Mouse (Mus musculus) liver, embryonic 16.5 days (tissue): ENCODE measurements around the gene Jmjd8. TPM values are rescaled to one million over a fixed set of nuclear protein-coding genes. Genes with fewer than 3 reads are reported as not detected.

Experiments used
- ATAC-seq: fragments of 200-750 bp; cut with Nextera tagmentation; 2 replicates; pipeline ENCODE4 v1.8.0; 2017; ENCODE audit warnings: low read depth, mild to moderate bottlenecking, moderate number of reproducible peaks, moderate library complexity
- H3K27ac ChIP-seq: fragments of 300-500 bp; sonication (generic); 2 replicates; pipeline ENCODE4 v1.5.1; 2014; ENCODE audit warnings: mild to moderate bottlenecking, low read length
- H3K27me3 ChIP-seq: fragments of 300-500 bp; sonication (generic); 2 replicates; pipeline ENCODE4 v1.6.1; 2014; ENCODE audit warnings: low read depth, low read length, mixed read lengths; ENCODE audit not compliant: control insufficient read depth, insufficient read depth
- H3K36me3 ChIP-seq: fragments of 300-500 bp; sonication (generic); 2 replicates; pipeline ENCODE4 v1.6.1; 2014; ENCODE audit warnings: mild to moderate bottlenecking; ENCODE audit not compliant: control insufficient read depth, insufficient read depth
- H3K4me1 ChIP-seq: fragments of 300-500 bp; sonication (generic); 2 replicates; pipeline ENCODE4 v1.6.1; 2014; ENCODE audit warnings: low read depth, low read length, mixed read lengths; ENCODE audit not compliant: control insufficient read depth
- H3K4me2 ChIP-seq: fragments of 300-500 bp; sonication (generic); 2 replicates; pipeline ENCODE4 v1.6.1; 2014; ENCODE audit warnings: low read depth, low read length, mixed read lengths
- H3K4me3 ChIP-seq: fragments of 300-500 bp; sonication (generic); 2 replicates; pipeline ENCODE4 v1.5.1; 2014; ENCODE audit warnings: low read depth, mild to moderate bottlenecking, low read length
- H3K9ac ChIP-seq: fragments of 300-500 bp; sonication (generic); 2 replicates; pipeline ENCODE4 v1.6.1; 2014; ENCODE audit warnings: low read depth, low read length
- H3K9me3 ChIP-seq: fragments of 300-500 bp; sonication (generic); replicated peaks from 2 replicates; pipeline ENCODE4 v1.6.1; 2016; ENCODE audit warnings: low read length; ENCODE audit not compliant: control insufficient read depth
- WGBS: fragments of 180-500 bp; shearing (Covaris S2); extraction: QIAGEN DNeasy Blood & Tissue Kit; methylation state at CpG from one replicate; pipeline ENCODE4 v1.1.7; 2014; ENCODE audit not compliant: insufficient replicate concordance; 5-methylcytosine and 5-hydroxymethylcytosine counted together
- polyA plus RNA-seq: library from polyadenylated mRNA; unstranded; fragments of >200 nt; fragmentation: Nextera tagmentation; extraction: Ambion mirVana; gene quantifications from 2 replicates; pipeline ENCODE4 v1.2.1, GENCODE M21; 2015

Gene Jmjd8
- polyA plus RNA-seq, 1 experiment from 2014 or later = 23.5 TPM

- H3K9me3 ChIP-seq = no peaks in the 10 kb centered on the region
- ATAC-seq = no peak
- peaks cover 37% of the 10 kb centered on the region for H3K36me3 ChIP-seq
- no peak overlapping the region for H3K4me3 ChIP-seq
- H3K27ac ChIP-seq = no peak overlapping the region
- 88% methylated on average over 6 of the region's 6 CpGs for WGBS
- no peak overlapping the region for H3K9ac ChIP-seq
- H3K27me3 ChIP-seq = no peaks in the 10 kb centered on the region
- H3K4me1 ChIP-seq = peaks cover 40% of the 10 kb centered on the region
- H3K4me2 ChIP-seq = no peak overlapping the region
These were observed 11.9 kb downstream of the Jmjd8 start for GRCm38 (mm10) chr17:25840519-25840918.

GRCm38 (mm10) chr17:25841117-25841880 is 12.6 kb downstream of the Jmjd8 start, which contains the start of gene Gm20683:
Gm20683 (minus strand) TSS chr17:25841763.
- Histone ChIP-seq H3K27me3 (no peaks in the 10 kb centered on the region), H3K4me1 (peaks cover 36% of the 10 kb centered on the region), H3K9ac (no peak within 1 kb of the TSS), H3K27ac (no peak within 1 kb of the TSS), H3K36me3 (peaks cover 37% of the 10 kb centered on the region), H3K9me3 (no peaks in the 10 kb centered on the region), H3K4me3 (no peak within 1 kb of the TSS), H3K4me2 (no peak within 1 kb of the TSS)
- ATAC-seq = no peak
- WGBS = 90% methylated on average over 22 of the region's 22 CpGs

DNA sequence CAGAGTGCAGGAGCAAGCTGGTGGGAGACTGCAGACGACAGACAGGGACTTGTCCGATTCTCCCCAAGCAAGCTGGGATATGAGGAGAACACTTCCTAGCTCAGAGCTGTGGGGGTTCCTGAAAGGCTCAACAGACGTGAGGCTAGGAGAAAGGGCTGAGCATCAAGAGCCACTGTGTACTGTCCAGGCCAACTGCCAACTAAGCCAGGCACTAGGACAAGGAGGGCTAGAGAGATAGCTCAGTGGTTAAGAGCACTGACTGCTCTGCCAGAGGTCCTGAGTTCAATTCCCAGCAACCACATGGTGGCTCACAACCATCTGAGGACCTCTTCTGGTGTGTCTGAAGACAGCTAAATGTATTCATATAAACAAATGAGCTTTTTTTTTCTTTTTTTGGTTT is 13.8 kb downstream of the Jmjd8 start:
- no peak overlapping the region for H3K4me3 ChIP-seq
- H3K27me3 ChIP-seq = no peaks in the 10 kb centered on the region
- peaks cover 37% of the 10 kb centered on the region for H3K36me3 ChIP-seq
- no peak overlapping the region for H3K4me2 ChIP-seq
- no peak overlapping the region for H3K27ac ChIP-seq
- 75% methylated on average over 3 of the region's 3 CpGs for WGBS
- H3K9me3 ChIP-seq = no peaks in the 10 kb centered on the region
- peaks cover 24% of the 10 kb centered on the region for H3K4me1 ChIP-seq
- no peak for ATAC-seq
- H3K9ac ChIP-seq = no peak overlapping the region

- 86% methylated on average over 4 of the region's 4 CpGs for WGBS
- no peak for ATAC-seq
- peaks cover 23% of the 10 kb centered on the region for H3K4me1 ChIP-seq
These were observed 14.5 kb downstream of the Jmjd8 start for GRCm38 (mm10) chr17:25843122-25843521.

DNA sequence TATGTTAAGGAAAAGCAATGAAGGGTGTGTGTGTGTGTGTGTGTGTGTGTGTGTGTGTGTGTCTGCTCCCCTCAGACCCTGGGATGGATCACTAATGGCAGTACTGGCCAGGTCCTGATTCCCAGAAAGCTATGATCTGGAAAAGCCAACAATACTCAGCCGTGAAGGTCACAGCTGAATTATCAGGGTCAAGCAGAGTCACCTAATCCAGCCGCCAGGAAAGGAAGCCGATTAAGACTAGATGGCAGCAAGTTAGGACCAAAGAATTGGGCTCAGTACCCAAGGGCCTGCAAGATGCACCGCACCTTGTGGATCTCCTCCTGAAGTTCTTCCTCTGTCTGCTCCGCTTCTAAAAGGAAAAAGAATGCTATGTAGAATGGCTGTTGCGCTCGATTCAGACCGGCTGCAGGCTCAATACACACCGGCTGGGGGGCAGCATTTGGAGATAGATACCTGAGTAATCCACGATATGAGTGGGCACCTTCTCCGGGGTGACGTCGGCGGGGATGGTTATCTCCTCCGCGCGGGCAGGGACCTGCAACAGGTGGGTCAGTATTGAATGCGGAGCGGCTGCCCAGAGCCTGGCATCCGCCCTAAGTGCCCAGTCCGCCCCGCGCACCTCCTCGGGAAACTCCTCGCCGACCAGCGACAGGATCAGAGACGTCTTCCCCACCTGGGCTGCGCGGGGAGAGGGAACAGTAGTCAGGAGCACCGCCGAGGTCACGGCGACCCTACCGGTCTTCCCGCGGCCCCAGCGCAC is 15.1 kb downstream of the Jmjd8 start:
- H3K27ac ChIP-seq = peak overlapping the region; percentile 84
- H3K4me2 ChIP-seq = peak overlapping the region; percentile 87
- H3K27me3 ChIP-seq = no peaks in the 10 kb centered on the region
- H3K9ac ChIP-seq = peak overlapping the region; percentile 87
- 2% methylated on average over 36 of the region's 38 CpGs for WGBS
- peaks cover 23% of the 10 kb centered on the region for H3K4me1 ChIP-seq
- peak overlapping the region; percentile 87 for H3K4me3 ChIP-seq
- no peaks in the 10 kb centered on the region for H3K9me3 ChIP-seq
- ATAC-seq = peak; percentile 42
- H3K36me3 ChIP-seq = peaks cover 35% of the 10 kb centered on the region

More at GRCm38 (mm10) chr17:25843122-25843521, 14.5 kb downstream of the Jmjd8 start:
- Histone ChIP-seq H3K9me3 (no peaks in the 10 kb centered on the region), H3K27ac (peak overlapping the region; percentile 19), H3K27me3 (no peaks in the 10 kb centered on the region), H3K4me2 (peak overlapping the region; percentile 87), H3K4me3 (peak overlapping the region; percentile 87), H3K36me3 (peaks cover 35% of the 10 kb centered on the region), H3K9ac (peak overlapping the region; percentile 87)

DNA sequence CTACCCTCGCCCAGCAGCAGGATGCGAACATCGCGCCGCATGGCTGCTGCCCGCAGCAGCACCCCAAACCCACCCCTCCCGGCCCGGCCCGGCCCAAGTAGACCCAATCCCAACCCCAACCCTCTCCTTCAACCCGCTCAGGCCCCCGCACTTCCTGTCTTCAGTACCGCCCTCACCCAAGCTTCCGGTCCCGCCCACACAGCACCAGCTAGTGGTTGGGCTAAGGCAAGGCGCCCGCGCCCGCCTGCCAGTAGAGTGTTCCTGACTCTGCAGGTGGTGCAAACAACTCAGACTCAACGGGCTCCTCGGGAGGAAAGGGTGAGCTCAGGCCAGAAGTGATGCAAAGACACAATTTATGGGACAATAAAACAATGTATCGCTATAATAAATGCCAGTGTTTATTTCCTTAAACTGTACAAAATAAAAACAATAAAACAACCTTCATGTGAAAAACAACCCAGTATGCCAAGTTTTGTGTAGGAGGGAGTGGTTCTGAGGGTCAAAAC is 15.8 kb downstream of the Jmjd8 start, which contains the start of gene Rhot2:
Gene Rhot2 (minus strand): TSS at position 456 of the 506 bp plus-strand sequence.
- Histone ChIP-seq H3K9ac (peak within 1 kb of the TSS; percentile 87), H3K27ac (peak within 1 kb of the TSS; percentile 84), H3K9me3 (no peaks in the 10 kb centered on the region), H3K4me2 (peak within 1 kb of the TSS; percentile 87), H3K4me3 (peak within 1 kb of the TSS; percentile 87), H3K36me3 (peaks cover 30% of the 10 kb centered on the region), H3K4me1 (peaks cover 21% of the 10 kb centered on the region), H3K27me3 (no peaks in the 10 kb centered on the region)
- peak; percentile 94 for ATAC-seq
- WGBS = under 1% methylated on average over 21 of the region's 21 CpGs

- Histone ChIP-seq H3K27ac (no peak overlapping the region; the same call in 1 of the 2 replicates), H3K27me3 (no peaks in the 10 kb centered on the region), H3K4me2 (peak overlapping the region; percentile 97), H3K9ac (peak overlapping the region; percentile 88), H3K4me3 (peak overlapping the region; percentile 82), H3K4me1 (peaks cover 23% of the 10 kb centered on the region), H3K36me3 (no peaks in the 10 kb centered on the region), H3K9me3 (no peaks in the 10 kb centered on the region)
- no peak for ATAC-seq
- 81% methylated on average over 6 of the region's 6 CpGs for WGBS
These were observed 31.6 kb downstream of the Jmjd8 start for GRCm38 (mm10) chr17:25860229-25860628.

DNA sequence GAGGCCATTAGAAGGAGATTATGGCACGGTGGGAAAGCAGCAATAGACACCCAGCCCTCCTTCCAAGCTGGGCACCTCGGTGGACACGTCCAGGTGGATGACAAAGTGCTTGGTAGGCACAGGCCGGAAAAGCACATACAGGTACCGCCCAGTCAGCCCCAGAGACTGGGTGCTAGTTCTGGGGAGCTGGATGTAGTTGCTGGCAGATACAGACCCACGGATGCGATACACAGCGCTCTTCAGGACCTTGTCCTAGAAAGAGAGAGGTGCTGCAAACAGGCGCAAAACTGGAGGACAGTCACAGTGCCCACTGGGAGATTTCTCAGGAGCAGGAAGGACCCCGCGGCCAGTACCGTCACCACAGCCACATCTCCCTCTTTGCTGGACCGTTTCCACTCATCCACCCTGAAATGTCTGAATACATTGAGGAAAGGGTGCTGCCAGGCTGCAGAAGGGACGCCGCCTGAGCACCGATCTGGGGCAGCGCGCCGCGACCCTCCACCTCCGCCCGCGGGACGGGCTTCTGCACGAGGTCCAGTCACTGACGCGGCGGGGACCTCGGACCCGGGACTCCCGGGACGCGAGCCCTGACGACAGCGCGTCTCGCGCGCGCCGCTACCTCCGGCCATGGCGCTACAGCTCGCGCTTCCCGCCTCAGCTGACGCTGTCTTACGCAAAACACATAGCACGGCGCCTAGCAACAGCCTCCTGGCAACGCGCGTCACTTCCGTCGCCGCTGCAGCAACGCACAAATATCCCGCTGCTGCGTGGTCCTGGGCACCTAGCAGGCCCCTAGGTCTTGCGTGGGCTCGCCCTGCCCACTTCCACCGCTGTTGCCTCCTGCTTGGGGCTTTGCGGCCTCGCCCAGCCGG is 32.4 kb downstream of the Jmjd8 start, which contains the start of gene Wdr90:
Gene Wdr90 (minus strand): TSS at position 670 of the 872 bp plus-strand sequence.
- peak within 1 kb of the TSS; percentile 72 for H3K27ac ChIP-seq
- ATAC-seq = peak; percentile 90
- H3K27me3 ChIP-seq = no peaks in the 10 kb centered on the region
- no peaks in the 10 kb centered on the region for H3K9me3 ChIP-seq
- 3% methylated on average over 65 of the region's 65 CpGs for WGBS
- H3K4me1 ChIP-seq = peaks cover 23% of the 10 kb centered on the region
- peak within 1 kb of the TSS; percentile 82 for H3K4me3 ChIP-seq
- H3K9ac ChIP-seq = peak within 1 kb of the TSS; percentile 88
- H3K4me2 ChIP-seq = peak within 1 kb of the TSS; percentile 97
- no peaks in the 10 kb centered on the region for H3K36me3 ChIP-seq
